Mouse (Mus musculus) neural tube, embryonic 13.5 days (tissue): ENCODE results near the gene Nbea. TPM values are rescaled to one million over a fixed set of nuclear protein-coding genes. Genes with fewer than 3 reads are reported as not detected.
"Not testable (repeated sequence)": the region's sequence is repeated elsewhere in the genome, so short reads cannot be mapped to it uniquely, and the experiment has no call there.

Source experiments
- ATAC-seq: fragments of 200-750 bp; cut with Nextera tagmentation; 2 replicates; pipeline ENCODE4 v1.8.0; 2017; ENCODE audit warnings: low read depth, mild to moderate bottlenecking, moderate TSS enrichment, moderate library complexity
- H3K27ac ChIP-seq: fragments of 300-500 bp; sonication (generic); replicated peaks from 2 replicates; pipeline ENCODE4 v1.5.1; 2015; ENCODE audit warnings: moderate library complexity, mild to moderate bottlenecking, inconsistent platforms
- H3K27me3 ChIP-seq: fragments of 300-500 bp; sonication (generic); 2 replicates; pipeline ENCODE4 v1.6.1; 2015; ENCODE audit warnings: mild to moderate bottlenecking, inconsistent platforms
- H3K36me3 ChIP-seq: fragments of 300-500 bp; sonication (generic); 2 replicates; pipeline ENCODE4 v1.6.1; 2015; ENCODE audit warnings: mild to moderate bottlenecking, inconsistent platforms
- H3K4me1 ChIP-seq: fragments of 300-500 bp; sonication (generic); replicated peaks from 2 replicates; pipeline ENCODE4 v1.6.1; 2015; ENCODE audit warnings: inconsistent platforms
- H3K4me2 ChIP-seq: fragments of 300-500 bp; sonication (generic); 2 replicates; pipeline ENCODE4 v1.6.1; 2015; ENCODE audit warnings: inconsistent platforms, mild to moderate bottlenecking, moderate library complexity
- H3K4me3 ChIP-seq: fragments of 300-500 bp; sonication (generic); 2 replicates; pipeline ENCODE4 v1.5.1; 2015; ENCODE audit warnings: mild to moderate bottlenecking, inconsistent platforms
- H3K9ac ChIP-seq: fragments of 300-500 bp; sonication (generic); 2 replicates; pipeline ENCODE4 v1.6.1; 2015; ENCODE audit warnings: moderate library complexity, mild to moderate bottlenecking, inconsistent platforms
- H3K9me3 ChIP-seq: fragments of 300-500 bp; sonication (generic); 2 replicates; pipeline ENCODE4 v1.6.1; 2016; ENCODE audit warnings: inconsistent platforms
- whole genome bisulfite sequencing: fragments of 180-500 bp; shearing (Covaris S2); methylation state at CpG from one replicate; pipeline ENCODE4 v1.1.7; 2015; 5-methylcytosine and 5-hydroxymethylcytosine counted together
- polyA plus RNA-seq: library from polyadenylated mRNA; unstranded; fragments of >200 nt; fragmentation: Nextera tagmentation; extraction: Ambion mirVana; gene quantifications from 2 replicates; pipeline ENCODE4 v1.2.1, GENCODE M21; 2015

Nbea gene
- polyA plus RNA-seq, 1 experiment from 2014 or later = 51.3 TPM

GRCm38 (mm10) chr3:55644035-55644618, 539.4 kb downstream of the Nbea start:
- H3K36me3 ChIP-seq = peaks cover 55% of the 10 kb centered on the region
- no peak overlapping the region for H3K4me3 ChIP-seq
- ATAC-seq = peak; percentile 54
- H3K9ac ChIP-seq = no peak overlapping the region
- H3K27ac ChIP-seq = peak overlapping the region; percentile 49
- no peak overlapping the region for H3K4me2 ChIP-seq
- WGBS = 33% methylated on average over 11 of the region's 11 CpGs
- peaks cover 32% of the 10 kb centered on the region for H3K4me1 ChIP-seq
- H3K27me3 ChIP-seq = no peaks in the 10 kb centered on the region
- no peaks in the 10 kb centered on the region for H3K9me3 ChIP-seq

GRCm38 (mm10) chr3:55637660-55638059, 545.8 kb downstream of the Nbea start:
- Histone ChIP-seq H3K9ac (no peak overlapping the region), H3K27me3 (no peaks in the 10 kb centered on the region), H3K27ac (peak overlapping the region; percentile 42; the same call in 1 of the 2 replicates), H3K4me1 (peaks cover 10% of the 10 kb centered on the region; the same call in 1 of the 2 replicates), H3K4me2 (no peak overlapping the region), H3K36me3 (peaks cover 19% of the 10 kb centered on the region), H3K4me3 (no peak overlapping the region), H3K9me3 (no peaks in the 10 kb centered on the region)
- no peak for ATAC-seq
- WGBS = 65% methylated on average over 7 of the region's 7 CpGs

GRCm38 (mm10) chr3:55635542-55636172, 547.8 kb downstream of the Nbea start:
- no peak overlapping the region for H3K27ac ChIP-seq
- H3K9ac ChIP-seq = no peak overlapping the region
- H3K4me3 ChIP-seq = no peak overlapping the region
- no peak for ATAC-seq
- peaks cover 24% of the 10 kb centered on the region for H3K36me3 ChIP-seq
- H3K4me2 ChIP-seq = no peak overlapping the region
- H3K27me3 ChIP-seq = no peaks in the 10 kb centered on the region
- 43% methylated on average over 8 of the region's 8 CpGs for WGBS
- H3K9me3 ChIP-seq = no peaks in the 10 kb centered on the region
- H3K4me1 ChIP-seq = peaks cover 10% of the 10 kb centered on the region; the same call in 1 of the 2 replicates

GRCm38 (mm10) chr3:55627054-55627453, 556.4 kb downstream of the Nbea start:
- no peak overlapping the region for H3K9ac ChIP-seq
- no peak overlapping the region for H3K4me2 ChIP-seq
- ATAC-seq = no peak
- H3K27me3 ChIP-seq = no peaks in the 10 kb centered on the region
- no peaks in the 10 kb centered on the region for H3K9me3 ChIP-seq
- H3K4me1 ChIP-seq = 0 out of 2 replicates have a peak, but pooled peaks cover 5% of the 10 kb centered on the region
- 87% methylated on average over 4 of the region's 4 CpGs for WGBS
- H3K27ac ChIP-seq = no peak overlapping the region
- H3K36me3 ChIP-seq = peaks cover 66% of the 10 kb centered on the region
- H3K4me3 ChIP-seq = no peak overlapping the region

GRCm38 (mm10) chr3:55621958-55622357, 561.5 kb downstream of the Nbea start:
- not testable (repeated sequence) for H3K27me3 ChIP-seq, ATAC-seq, H3K4me1 ChIP-seq, H3K4me3 ChIP-seq, H3K9me3 ChIP-seq, H3K27ac ChIP-seq, H3K9ac ChIP-seq, H3K4me2 ChIP-seq
- peaks cover 17% of the 10 kb centered on the region for H3K36me3 ChIP-seq
- WGBS = 92% methylated on average over 3 of the region's 3 CpGs

- H3K27ac ChIP-seq = no peak overlapping the region
- no peak overlapping the region for H3K4me3 ChIP-seq
- H3K9ac ChIP-seq = no peak overlapping the region
- no peaks in the 10 kb centered on the region for H3K27me3 ChIP-seq
- no peak overlapping the region for H3K4me2 ChIP-seq
- ATAC-seq = no peak
- no peaks in the 10 kb centered on the region for H3K9me3 ChIP-seq
- 93% methylated on average over 3 of the region's 3 CpGs for WGBS
- H3K36me3 ChIP-seq = no peaks in the 10 kb centered on the region
- H3K4me1 ChIP-seq = no peaks in the 10 kb centered on the region
These were observed 565.1 kb downstream of the Nbea start for GRCm38 (mm10) chr3:55618396-55618795.

- Histone ChIP-seq H3K36me3 (no peaks in the 10 kb centered on the region), H3K27me3 (no peaks in the 10 kb centered on the region), H3K4me3 (no peak overlapping the region), H3K27ac (no peak overlapping the region), H3K4me2 (no peak overlapping the region), H3K4me1 (no peaks in the 10 kb centered on the region), H3K9ac (no peak overlapping the region), H3K9me3 (no peaks in the 10 kb centered on the region)
- WGBS = 60% methylated on average over 5 of the region's 5 CpGs
- no peak for ATAC-seq
These were observed 570.9 kb downstream of the Nbea start for GRCm38 (mm10) chr3:55612459-55613115.

GRCm38 (mm10) chr3:55612023-55612422, 571.5 kb downstream of the Nbea start:
- no peak for ATAC-seq
- WGBS = 79% methylated on average over 5 of the region's 5 CpGs
- no peaks in the 10 kb centered on the region for H3K9me3 ChIP-seq
- H3K4me3 ChIP-seq = no peak overlapping the region
- no peak overlapping the region for H3K4me2 ChIP-seq
- no peak overlapping the region for H3K9ac ChIP-seq
- H3K27ac ChIP-seq = no peak overlapping the region
- H3K4me1 ChIP-seq = no peaks in the 10 kb centered on the region
- no peaks in the 10 kb centered on the region for H3K36me3 ChIP-seq
- H3K27me3 ChIP-seq = no peaks in the 10 kb centered on the region

- H3K27ac ChIP-seq = no peak overlapping the region
- H3K4me1 ChIP-seq = no peaks in the 10 kb centered on the region
- WGBS = 92% methylated on average over 11 of the region's 12 CpGs
- no peak overlapping the region for H3K4me2 ChIP-seq
- ATAC-seq = no peak
- H3K9me3 ChIP-seq = no peaks in the 10 kb centered on the region
- no peaks in the 10 kb centered on the region for H3K36me3 ChIP-seq
- H3K9ac ChIP-seq = no peak overlapping the region
- no peaks in the 10 kb centered on the region for H3K27me3 ChIP-seq
- H3K4me3 ChIP-seq = no peak overlapping the region
These were observed 573.3 kb downstream of the Nbea start for GRCm38 (mm10) chr3:55610191-55610590.

GRCm38 (mm10) chr3:55600286-55600685, 583.2 kb downstream of the Nbea start:
- H3K4me1 ChIP-seq = peaks cover 6% of the 10 kb centered on the region; the same call in 1 of the 2 replicates
- no peak for ATAC-seq
- no peaks in the 10 kb centered on the region for H3K9me3 ChIP-seq
- 0 out of 2 replicates have a peak overlapping the region, but pooled peaks have one; percentile 38 for H3K27ac ChIP-seq
- WGBS = 89% methylated on average over 2 of the region's 2 CpGs
- no peak overlapping the region for H3K9ac ChIP-seq
- H3K27me3 ChIP-seq = no peaks in the 10 kb centered on the region
- no peak overlapping the region for H3K4me3 ChIP-seq
- no peak overlapping the region for H3K4me2 ChIP-seq
- H3K36me3 ChIP-seq = no peaks in the 10 kb centered on the region

- 58% methylated on average over 17 of the region's 17 CpGs for WGBS
- ATAC-seq = peak; percentile 8; the same call in 1 of the 2 replicates
- no peaks in the 10 kb centered on the region for H3K27me3 ChIP-seq
- no peak overlapping the region for H3K4me2 ChIP-seq
- no peak overlapping the region for H3K4me3 ChIP-seq
- H3K9me3 ChIP-seq = no peaks in the 10 kb centered on the region
- H3K36me3 ChIP-seq = no peaks in the 10 kb centered on the region
- H3K27ac ChIP-seq = peak overlapping the region; percentile 62; the same call in 1 of the 2 replicates
- H3K9ac ChIP-seq = no peak overlapping the region
- peaks cover 6% of the 10 kb centered on the region; the same call in 1 of the 2 replicates for H3K4me1 ChIP-seq
These were observed 584.0 kb downstream of the Nbea start for GRCm38 (mm10) chr3:55599366-55600085.

- WGBS = 83% methylated on average over 2 of the region's 2 CpGs
- no peak for ATAC-seq
- H3K27ac ChIP-seq = no peak overlapping the region
- H3K4me1 ChIP-seq = peaks cover 6% of the 10 kb centered on the region; the same call in 1 of the 2 replicates
- H3K4me2 ChIP-seq = no peak overlapping the region
- no peak overlapping the region for H3K9ac ChIP-seq
- no peaks in the 10 kb centered on the region for H3K9me3 ChIP-seq
- H3K36me3 ChIP-seq = no peaks in the 10 kb centered on the region
- H3K27me3 ChIP-seq = no peaks in the 10 kb centered on the region
- H3K4me3 ChIP-seq = no peak overlapping the region
These were observed 584.8 kb downstream of the Nbea start for GRCm38 (mm10) chr3:55598681-55599080.
